Mouse (Mus musculus): ENCODE measurements at regions not wholly inside any gene's neighbourhood (a gene's known extent, or its start where the extent isn't known, plus 50 kb on each side); places are given as distances from the start of the nearest gene placed in this dataset.

GRCm38 (mm10) chr2:139120905-139121304 is 372.8 kb upstream of the Sptlc3 start:
- no peak for DNase-seq (ENCODE audit: low read depth, low spot score)

GRCm38 (mm10) chr2:139132121-139132520 is 361.6 kb upstream of the Sptlc3 start:
- DNase-seq (ENCODE audit: low read depth, low spot score) = no peak

- no peak for DNase-seq (ENCODE audit: low read depth, low spot score)
These were observed 346.7 kb upstream of the Sptlc3 start for GRCm38 (mm10) chr2:139147004-139147403.

- no peak for DNase-seq (ENCODE audit: low read depth, low spot score)
These were observed 314.1 kb upstream of the Sptlc3 start for GRCm38 (mm10) chr2:139179641-139180040.

- no peak for DNase-seq (ENCODE audit: low read depth, low spot score)
These were observed 295.4 kb upstream of the Sptlc3 start for GRCm38 (mm10) chr2:139198281-139198680.

- no peak for DNase-seq (ENCODE audit: low read depth, low spot score)
These were observed 286.1 kb upstream of the Sptlc3 start for GRCm38 (mm10) chr2:139207649-139208048.

GRCm38 (mm10) chr2:139220757-139221400 is 272.8 kb upstream of the Sptlc3 start:
- DNase-seq (ENCODE audit: low read depth, low spot score) = no peak

GRCm38 (mm10) chr2:139230453-139230852 is 263.3 kb upstream of the Sptlc3 start:
- DNase-seq (ENCODE audit: low read depth, low spot score) = no peak

GRCm38 (mm10) chr2:139250138-139250537 is 243.6 kb upstream of the Sptlc3 start:
- no peak for DNase-seq (ENCODE audit: low read depth, low spot score)

- no peak for DNase-seq (ENCODE audit: low read depth, low spot score)
These were observed 226.6 kb upstream of the Sptlc3 start for GRCm38 (mm10) chr2:139267119-139267518.

GRCm38 (mm10) chr2:139276581-139276980 is 217.1 kb upstream of the Sptlc3 start:
- no peak for DNase-seq (ENCODE audit: low read depth, low spot score)

- no peak for DNase-seq (ENCODE audit: low read depth, low spot score)
These were observed 216.1 kb upstream of the Sptlc3 start for GRCm38 (mm10) chr2:139277571-139277970.

- no peak for DNase-seq (ENCODE audit: low read depth, low spot score)
These were observed 212.7 kb upstream of the Sptlc3 start for GRCm38 (mm10) chr2:139281056-139281455.

- DNase-seq (ENCODE audit: low read depth, low spot score) = no peak
These were observed 209.4 kb upstream of the Sptlc3 start for GRCm38 (mm10) chr2:139284315-139284714.

- DNase-seq (ENCODE audit: low read depth, low spot score) = no peak
These were observed 207.3 kb upstream of the Sptlc3 start for GRCm38 (mm10) chr2:139286446-139286845.

GRCm38 (mm10) chr2:139298541-139299152 is 195.1 kb upstream of the Sptlc3 start:
- DNase-seq (ENCODE audit: low read depth, low spot score) = no peak

GRCm38 (mm10) chr2:139311401-139311812 is 182.3 kb upstream of the Sptlc3 start:
- no peak for DNase-seq (ENCODE audit: low read depth, low spot score)

- no peak for DNase-seq (ENCODE audit: low read depth, low spot score)
These were observed 181.7 kb upstream of the Sptlc3 start for GRCm38 (mm10) chr2:139312053-139312452.

GRCm38 (mm10) chr2:139322509-139322908 is 171.2 kb upstream of the Sptlc3 start:
- no peak for DNase-seq (ENCODE audit: low read depth, low spot score)

GRCm38 (mm10) chr2:139325501-139325900 is 168.2 kb upstream of the Sptlc3 start:
- DNase-seq (ENCODE audit: low read depth, low spot score) = no peak

GRCm38 (mm10) chr2:139334681-139335080 is 159.0 kb upstream of the Sptlc3 start:
- DNase-seq (ENCODE audit: low read depth, low spot score) = no peak

GRCm38 (mm10) chr2:139338240-139338639 is 155.5 kb upstream of the Sptlc3 start:
- no peak for DNase-seq (ENCODE audit: low read depth, low spot score)

GRCm38 (mm10) chr2:139356280-139357010 is 137.3 kb upstream of the Sptlc3 start:
- no peak for DNase-seq (ENCODE audit: low read depth, low spot score)
